Mouse (Mus musculus) kidney, postnatal 0 days (tissue): ENCODE data around the gene Immp2l. TPM values are rescaled to one million over a fixed set of nuclear protein-coding genes. Genes with fewer than 3 reads are reported as not detected.

Experiments
- ATAC-seq: fragments of 200-750 bp; cut with Nextera tagmentation; replicated peaks from 2 replicates; pipeline ENCODE4 v1.8.0; 2017; ENCODE audit warnings: low read depth, moderate number of reproducible peaks, moderate TSS enrichment, moderate library complexity; ENCODE audit not compliant: low FRiP score
- DNase-seq: peaks from one replicate; pipeline ENCODE4 v3.0.0-alpha.2; 2016; ENCODE audit warnings: low spot score
- H3K27ac ChIP-seq: fragments of 300-500 bp; sonication (generic); 2 replicates; pipeline ENCODE4 v1.5.1; 2014; ENCODE audit warnings: mild to moderate bottlenecking
- H3K27me3 ChIP-seq: fragments of 300-500 bp; sonication (generic); 2 replicates; pipeline ENCODE4 v1.6.1; 2014; ENCODE audit warnings: low read length, mixed read lengths; ENCODE audit not compliant: insufficient read depth
- H3K36me3 ChIP-seq: fragments of 300-500 bp; sonication (generic); 2 replicates; pipeline ENCODE4 v1.6.1; 2014; ENCODE audit warnings: low read length, mixed read lengths; ENCODE audit not compliant: insufficient read depth
- H3K4me1 ChIP-seq: fragments of 300-500 bp; sonication (generic); replicated peaks from 2 replicates; pipeline ENCODE4 v1.6.1; 2014; ENCODE audit warnings: antibody characterized with exemption, low read length, mixed read lengths; ENCODE audit not compliant: insufficient read depth
- H3K4me2 ChIP-seq: fragments of 300-500 bp; sonication (generic); 2 replicates; pipeline ENCODE4 v1.6.1; 2014; ENCODE audit warnings: mild to moderate bottlenecking, low read length, moderate library complexity, mixed read lengths
- H3K4me3 ChIP-seq: fragments of 300-500 bp; sonication (generic); replicated peaks from 2 replicates; pipeline ENCODE4 v1.5.1; 2014; ENCODE audit warnings: low read depth, low read length
- H3K9ac ChIP-seq: fragments of 300-500 bp; sonication (generic); 2 replicates; pipeline ENCODE4 v1.6.1; 2014; ENCODE audit warnings: low read depth, low read length
- H3K9me3 ChIP-seq: fragments of 300-500 bp; sonication (generic); replicated peaks from 2 replicates; pipeline ENCODE4 v1.6.1; 2016; ENCODE audit warnings: low read length, inconsistent platforms, mixed read lengths
- CTCF ChIP-seq: IDR thresholded peaks from 2 replicates; pipeline ENCODE4 v1.5.1; 2016; ENCODE audit warnings: antibody characterized with exemption, low read depth, mild to moderate bottlenecking, moderate library complexity
- WGBS: fragments of 180-500 bp; shearing (Covaris S2); extraction: QIAGEN DNeasy Blood & Tissue Kit; methylation state at CpG from one replicate; pipeline ENCODE4 v1.1.7; 2014; 5-methylcytosine and 5-hydroxymethylcytosine counted together
- polyA plus RNA-seq: library from polyadenylated mRNA; unstranded; fragments of >200 nt; fragmentation: Nextera tagmentation; extraction: Ambion mirVana; gene quantifications from 2 replicates; pipeline ENCODE4 v1.2.1, GENCODE M21; 2015

Immp2l gene
- polyA plus RNA-seq, 1 experiment from 2014 or later = 8.7 TPM

- no peaks in the 10 kb centered on the region for H3K9me3 ChIP-seq
- 67% methylated on average over 3 of the region's 3 CpGs for WGBS
- no peak overlapping the region for H3K4me2 ChIP-seq
Observed at GRCm38 (mm10) chr12:41134885-41135284, 111.0 kb downstream of the Immp2l start.

GRCm38 (mm10) chr12:41159543-41159942, 135.7 kb downstream of the Immp2l start:
- Histone ChIP-seq H3K4me1 (no peaks in the 10 kb centered on the region), H3K27me3 (no peaks in the 10 kb centered on the region), H3K27ac (no peak overlapping the region), H3K9me3 (no peaks in the 10 kb centered on the region), H3K36me3 (no peaks in the 10 kb centered on the region), H3K4me2 (no peak overlapping the region), H3K4me3 (no peak overlapping the region), H3K9ac (no peak overlapping the region)
- 83% methylated on average over 4 of the region's 4 CpGs for WGBS
- no peak for TF ChIP-seq CTCF
- DNase-seq = no peak
- ATAC-seq = no peak

More at GRCm38 (mm10) chr12:41134885-41135284, 111.0 kb downstream of the Immp2l start:
- no peak overlapping the region for H3K4me3 ChIP-seq
- TF ChIP-seq CTCF = no peak
- no peaks in the 10 kb centered on the region for H3K36me3 ChIP-seq
- ATAC-seq = no peak
- H3K4me1 ChIP-seq = no peaks in the 10 kb centered on the region
- no peak overlapping the region for H3K9ac ChIP-seq
- H3K27ac ChIP-seq = no peak overlapping the region
- no peak for DNase-seq
- no peaks in the 10 kb centered on the region for H3K27me3 ChIP-seq

GRCm38 (mm10) chr12:41167802-41168201, 143.9 kb downstream of the Immp2l start:
- Histone ChIP-seq H3K9me3 (no peaks in the 10 kb centered on the region), H3K9ac (no peak overlapping the region), H3K4me3 (no peak overlapping the region), H3K27ac (no peak overlapping the region), H3K4me2 (no peak overlapping the region), H3K36me3 (no peaks in the 10 kb centered on the region), H3K4me1 (no peaks in the 10 kb centered on the region), H3K27me3 (no peaks in the 10 kb centered on the region)
- no peak for TF ChIP-seq CTCF
- DNase-seq = no peak
- WGBS = 68% methylated on average over 4 of the region's 4 CpGs
- ATAC-seq = no peak

GRCm38 (mm10) chr12:41170051-41170450, 146.2 kb downstream of the Immp2l start:
- H3K27ac ChIP-seq = no peak overlapping the region
- 88% methylated on average over 1 of the region's 1 CpGs for WGBS
- TF ChIP-seq CTCF = no peak
- no peak for ATAC-seq
- H3K4me1 ChIP-seq = no peaks in the 10 kb centered on the region
- H3K9me3 ChIP-seq = no peaks in the 10 kb centered on the region
- no peaks in the 10 kb centered on the region for H3K27me3 ChIP-seq
- H3K4me2 ChIP-seq = no peak overlapping the region
- no peak for DNase-seq
- no peak overlapping the region for H3K4me3 ChIP-seq
- no peaks in the 10 kb centered on the region for H3K36me3 ChIP-seq
- H3K9ac ChIP-seq = no peak overlapping the region

GRCm38 (mm10) chr12:41182856-41183255, 159.0 kb downstream of the Immp2l start:
- Histone ChIP-seq H3K4me2 (no peak overlapping the region), H3K4me3 (no peak overlapping the region), H3K27ac (no peak overlapping the region), H3K4me1 (no peaks in the 10 kb centered on the region), H3K36me3 (no peaks in the 10 kb centered on the region), H3K27me3 (no peaks in the 10 kb centered on the region), H3K9ac (no peak overlapping the region), H3K9me3 (no peaks in the 10 kb centered on the region)
- TF ChIP-seq CTCF = no peak
- ATAC-seq (no peak), DNase-seq (no peak)

GRCm38 (mm10) chr12:41185060-41185459, 161.2 kb downstream of the Immp2l start:
- no peaks in the 10 kb centered on the region for H3K4me1 ChIP-seq

GRCm38 (mm10) chr12:41185509-41185908, 161.6 kb downstream of the Immp2l start:
- no peak for DNase-seq
- ATAC-seq = no peak
- H3K4me1 ChIP-seq = no peaks in the 10 kb centered on the region
- 92% methylated on average over 6 of the region's 6 CpGs for WGBS
- no peak overlapping the region for H3K4me2 ChIP-seq
- no peak overlapping the region for H3K27ac ChIP-seq
- no peak overlapping the region for H3K9ac ChIP-seq
- H3K9me3 ChIP-seq = no peaks in the 10 kb centered on the region
- H3K27me3 ChIP-seq = no peaks in the 10 kb centered on the region
- H3K4me3 ChIP-seq = no peak overlapping the region
- no peaks in the 10 kb centered on the region for H3K36me3 ChIP-seq
- TF ChIP-seq CTCF = no peak

More at GRCm38 (mm10) chr12:41185060-41185459, 161.2 kb downstream of the Immp2l start:
- WGBS = 77% methylated on average over 4 of the region's 4 CpGs
- no peaks in the 10 kb centered on the region for H3K36me3 ChIP-seq
- TF ChIP-seq CTCF = no peak
- no peak overlapping the region for H3K4me2 ChIP-seq
- ATAC-seq = no peak
- no peak overlapping the region for H3K9ac ChIP-seq
- no peaks in the 10 kb centered on the region for H3K9me3 ChIP-seq
- H3K27ac ChIP-seq = no peak overlapping the region
- no peak for DNase-seq
- H3K4me3 ChIP-seq = no peak overlapping the region
- H3K27me3 ChIP-seq = no peaks in the 10 kb centered on the region
